Mouse (Mus musculus) ES-E14 (cell line): ENCODE measurements around the gene Adamts1.

ENCODE experiments used
- CHD2 ChIP-seq: IDR thresholded peaks from 2 replicates; pipeline ENCODE4 v1.6.1; 2014; ENCODE audit warnings: mild to moderate bottlenecking, low read depth, low read length, inconsistent platforms
- HCFC1 ChIP-seq: IDR thresholded peaks from 2 replicates; pipeline ENCODE4 v1.6.1; 2012; ENCODE audit warnings: low read length, inconsistent platforms, borderline replicate concordance; ENCODE audit not compliant: insufficient read depth
- MAFK ChIP-seq: IDR thresholded peaks from 2 replicates; pipeline ENCODE4 v1.6.1; 2014; ENCODE audit warnings: mild to moderate bottlenecking, low read depth, low read length, inconsistent platforms; ENCODE audit not compliant: insufficient read depth
- ZC3H11A ChIP-seq: IDR thresholded peaks from 2 replicates; pipeline ENCODE4 v1.6.1; 2012; ENCODE audit warnings: low read depth, mild to moderate bottlenecking, inconsistent platforms, low read length, borderline replicate concordance
- ZNF384 ChIP-seq: IDR thresholded peaks from 2 replicates; pipeline ENCODE4 v1.6.1; 2012; ENCODE audit warnings: low read depth, low read length, inconsistent platforms

GRCm38 (mm10) chr16:85765167-85765566, 37.7 kb downstream of the Adamts1 start:
- TF ChIP-seq CHD2, result no peak
- no peak for TF ChIP-seq ZNF384
- TF ChIP-seq ZC3H11A, result no peak
- TF ChIP-seq HCFC1, result no peak
- TF ChIP-seq MAFK, result no peak
